Mouse (Mus musculus) testis, adult 2 months (tissue): ENCODE measurements at regions not wholly inside any gene's neighbourhood (a gene's known extent, or its start where the extent isn't known, plus 50 kb on each side); places are given as distances from the start of the nearest gene placed in this dataset.

Experiments used
- CTCF ChIP-seq: fragments of 200-500 bp; IDR thresholded peaks from 2 replicates; pipeline ENCODE4 v1.5.1; 2012; ENCODE audit warnings: low read depth, mild to moderate bottlenecking, inconsistent platforms, low read length, moderate library complexity; ENCODE audit not compliant: control insufficient read depth, insufficient read depth, insufficient replicate concordance
- POLR2A ChIP-seq: fragments of 200-500 bp; IDR thresholded peaks from 2 replicates; pipeline ENCODE4 v1.6.1; 2012; ENCODE audit warnings: low read depth, mild to moderate bottlenecking, inconsistent platforms, low read length, moderate library complexity; ENCODE audit not compliant: control insufficient read depth

- no peak for TF ChIP-seq CTCF
- TF ChIP-seq POLR2A: no peak
These were observed 210.5 kb upstream of the Fbxl4 start for GRCm38 (mm10) chr4:22146648-22147409.
